Comparison of ENCODE assay signal across 9 mouse cellular contexts in the genomic region with DNA sequence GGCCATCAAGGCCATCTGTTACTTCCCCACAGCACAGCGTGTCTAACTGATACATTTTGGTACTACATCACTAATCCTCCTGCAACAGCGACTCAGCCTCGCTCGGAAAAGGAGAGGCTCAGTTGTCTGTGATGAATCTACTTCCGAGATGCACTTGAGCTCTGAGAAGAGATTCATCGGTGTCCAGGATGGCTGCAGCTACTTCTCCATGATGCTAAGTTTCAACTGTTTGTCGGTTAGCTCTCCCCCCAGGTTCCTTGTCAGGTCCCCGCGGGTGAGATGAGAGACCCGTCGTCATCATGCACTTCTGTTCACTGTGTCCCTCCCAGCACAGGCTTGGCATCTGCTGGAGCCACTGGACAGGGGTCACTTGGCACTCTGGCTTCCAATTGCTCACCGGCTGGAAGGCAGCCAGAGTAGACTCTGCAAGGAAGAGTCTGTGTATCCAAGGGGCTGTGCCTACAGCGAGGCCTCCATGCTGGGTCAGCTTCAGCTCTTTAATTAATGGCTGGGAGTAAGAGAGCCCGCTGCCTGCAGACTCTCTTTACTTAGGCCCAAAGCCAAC.
DNase-seq lines count a peak whose midpoint lies in the region; ATAC-seq lines count a peak whose summit lies in the region.
"Had no signal": no experiment of that assay in that cellular context is flagged by ENCODE, and none has a peak within 500 bp of the region (broad histone marks: within the 10 kb centered on the region; RNA-seq: fewer than 3 reads in every experiment).

No protein-coding gene starts in this region.

- no peaks in the 10 kb centered on the region for H3K36me3 ChIP-seq in embryonic facial prominence, embryonic 14.5 days (ENCODE audit: control insufficient read depth, insufficient read depth, low read length)
- H3K36me3 ChIP-seq in embryonic facial prominence, embryonic 10.5 days (replicated peaks) = no peaks in the 10 kb centered on the region
- no peaks in the 10 kb centered on the region for H3K36me3 ChIP-seq in kidney, embryonic 14.5 days (ENCODE audit: control insufficient read depth, insufficient read depth, low read length)
- H3K36me3 ChIP-seq: limb, embryonic 12.5 days had no signal

- H3K4me3 ChIP-seq in embryonic facial prominence, embryonic 14.5 days (ENCODE audit: low read depth, low read length) = no peak overlapping the region
- no peak overlapping the region for H3K4me3 ChIP-seq in embryonic facial prominence, embryonic 10.5 days
- no peak overlapping the region for H3K4me3 ChIP-seq in kidney, embryonic 14.5 days (ENCODE audit: low read length)
- H3K4me3 ChIP-seq: limb, embryonic 12.5 days had no signal

- H3K27ac ChIP-seq in embryonic facial prominence, embryonic 14.5 days (replicated peaks; ENCODE audit: low read depth, low read length) = no peak overlapping the region
- H3K27ac ChIP-seq in embryonic facial prominence, embryonic 10.5 days (replicated peaks) = no peak overlapping the region
- H3K27ac ChIP-seq in kidney, embryonic 14.5 days (ENCODE audit: low read depth, low read length) = no peak overlapping the region
- H3K27ac ChIP-seq: limb, embryonic 12.5 days had no signal

- no peak for ATAC-seq in embryonic facial prominence, embryonic 14.5 days (ENCODE audit: low read depth)
- peak; percentile 85; the same call in 1 of the 2 replicates for ATAC-seq in kidney, embryonic 14.5 days (ENCODE audit: low FRiP score, low TSS enrichment)

- peaks cover 12% of the 10 kb centered on the region for H3K4me1 ChIP-seq in embryonic facial prominence, embryonic 14.5 days (ENCODE audit: control insufficient read depth, insufficient read depth, low read length)
- H3K4me1 ChIP-seq in embryonic facial prominence, embryonic 10.5 days = no peaks in the 10 kb centered on the region
- 0 out of 2 replicates have a peak, but pooled peaks cover 4% of the 10 kb centered on the region for H3K4me1 ChIP-seq in kidney, embryonic 14.5 days (ENCODE audit: control insufficient read depth, insufficient read depth, low read length)

- no peaks in the 10 kb centered on the region for H3K27me3 ChIP-seq in embryonic facial prominence, embryonic 14.5 days (replicated peaks; ENCODE audit: control insufficient read depth, insufficient read depth, low read length)
- no peaks in the 10 kb centered on the region for H3K27me3 ChIP-seq in embryonic facial prominence, embryonic 10.5 days (replicated peaks; ENCODE audit: low read depth, poor library complexity, severe bottlenecking)
- no peaks in the 10 kb centered on the region for H3K27me3 ChIP-seq in kidney, embryonic 14.5 days (ENCODE audit: control insufficient read depth, insufficient read depth, low read length)
- H3K27me3 ChIP-seq: limb, embryonic 12.5 days had no signal

- H3K9me3 ChIP-seq in embryonic facial prominence, embryonic 14.5 days (ENCODE audit: control insufficient read depth, low read length) = no peaks in the 10 kb centered on the region
- no peaks in the 10 kb centered on the region for H3K9me3 ChIP-seq in embryonic facial prominence, embryonic 10.5 days
- no peaks in the 10 kb centered on the region for H3K9me3 ChIP-seq in kidney, embryonic 14.5 days (ENCODE audit: control insufficient read depth, low read length)
- H3K9me3 ChIP-seq: limb, embryonic 12.5 days had no signal

- 69% methylated on average over 14 of the region's 14 CpGs for WGBS in embryonic facial prominence, embryonic 14.5 days
- WGBS in embryonic facial prominence, embryonic 10.5 days = 78% methylated on average over 14 of the region's 14 CpGs
- WGBS in kidney, embryonic 14.5 days = 48% methylated on average over 14 of the region's 14 CpGs

- H3K4me2 ChIP-seq in embryonic facial prominence, embryonic 14.5 days (ENCODE audit: low read depth, low read length) = no peak overlapping the region
- 0 out of 2 replicates have a peak overlapping the region, but pooled peaks have one; percentile 1 for H3K4me2 ChIP-seq in kidney, embryonic 14.5 days (replicated peaks; ENCODE audit: low read depth, low read length)
- H3K4me2 ChIP-seq: limb, embryonic 12.5 days had no signal

- no peak overlapping the region for H3K9ac ChIP-seq in embryonic facial prominence, embryonic 14.5 days (ENCODE audit: low read depth, low read length)
- no peak overlapping the region for H3K9ac ChIP-seq in kidney, embryonic 14.5 days (ENCODE audit: low read depth, low read length)
- H3K9ac ChIP-seq: limb, embryonic 12.5 days had no signal

- DNase-seq in embryonic facial prominence, embryonic 14.5 days (ENCODE audit: low spot score) = peak; percentile 9
- DNase-seq in embryonic facial prominence, embryonic 10.5 days (ENCODE audit: low spot score) = no peak
- peak; percentile 20 for DNase-seq in urinary bladder, postnatal 14 days (ENCODE audit: low spot score)
- no peak for DNase-seq in urinary bladder, postnatal 10 days (ENCODE audit: low spot score)
- DNase-seq in layer of hippocampus, adult 8-10 months (ENCODE audit: low spot score in 2 of 2) = no peak
- DNase-seq in layer of hippocampus, postnatal 14 days (ENCODE audit: low spot score in 2 of 2) = no peak
- no peak for DNase-seq in thymus, postnatal 10 days (ENCODE audit: low spot score in 2 of 2)

Comparison
In these comparisons a context has a peak if more than half of its experiments do, and no peak if none do; other contexts are left out.
1. DNase-seq: peak in embryonic facial prominence, embryonic 14.5 days (single experiment) and urinary bladder, postnatal 14 days (single experiment); none in embryonic facial prominence, embryonic 10.5 days (single experiment), urinary bladder, postnatal 10 days (single experiment), layer of hippocampus, adult 8-10 months (0 of 2), layer of hippocampus, postnatal 14 days (0 of 2) and thymus, postnatal 10 days (0 of 2).